Mouse (Mus musculus) cerebellum, adult 2 months (tissue): ENCODE results near the gene Dusp7.

ENCODE experiments used
- CTCF ChIP-seq: fragments of 200-500 bp; IDR thresholded peaks from 2 replicates; pipeline ENCODE4 v1.5.1; 2011; ENCODE audit warnings: low read depth, mild to moderate bottlenecking, control low read depth, low read length, moderate library complexity, borderline replicate concordance; ENCODE audit not compliant: insufficient read depth
- POLR2A ChIP-seq: fragments of 200-500 bp; IDR thresholded peaks from 2 replicates; pipeline ENCODE4 v1.6.1; 2011; ENCODE audit warnings: low read length, control low read depth, borderline replicate concordance; ENCODE audit not compliant: insufficient read depth

DNA sequence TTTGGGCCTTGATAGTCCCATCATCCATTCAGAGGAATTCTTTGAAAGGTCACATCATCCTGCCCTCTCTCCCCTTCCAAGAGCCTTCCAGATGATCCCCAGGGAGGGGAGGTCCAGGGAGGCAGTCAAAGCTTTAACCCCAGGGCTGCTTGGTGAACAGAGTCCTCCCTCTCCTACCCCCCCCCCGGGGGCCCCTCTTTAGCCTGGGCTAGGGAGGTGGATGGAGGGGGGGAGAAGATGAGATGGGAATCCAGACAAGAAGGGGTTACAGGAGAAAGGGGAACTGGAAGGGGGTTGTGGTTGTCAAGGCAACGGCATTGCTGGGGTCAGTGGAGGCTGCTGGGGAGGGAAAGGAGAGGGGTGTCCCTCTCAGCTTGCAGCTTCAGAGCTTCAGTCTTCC is 52.2 kb downstream of the Dusp7 start:
- TF ChIP-seq CTCF (no peak), POLR2A (no peak)
